Mouse (Mus musculus) spleen, adult 12 weeks (tissue): ENCODE data around the gene Chd3.
"Not testable (repeated sequence)": the region's sequence is repeated elsewhere in the genome, so short reads cannot be mapped to it uniquely, and the experiment has no call there.

Experiments
- DNase-seq: peaks from one replicate; pipeline ENCODE4 v3.0.0; 2022; ENCODE audit warnings: low spot score

Gene Chd3

DNA sequence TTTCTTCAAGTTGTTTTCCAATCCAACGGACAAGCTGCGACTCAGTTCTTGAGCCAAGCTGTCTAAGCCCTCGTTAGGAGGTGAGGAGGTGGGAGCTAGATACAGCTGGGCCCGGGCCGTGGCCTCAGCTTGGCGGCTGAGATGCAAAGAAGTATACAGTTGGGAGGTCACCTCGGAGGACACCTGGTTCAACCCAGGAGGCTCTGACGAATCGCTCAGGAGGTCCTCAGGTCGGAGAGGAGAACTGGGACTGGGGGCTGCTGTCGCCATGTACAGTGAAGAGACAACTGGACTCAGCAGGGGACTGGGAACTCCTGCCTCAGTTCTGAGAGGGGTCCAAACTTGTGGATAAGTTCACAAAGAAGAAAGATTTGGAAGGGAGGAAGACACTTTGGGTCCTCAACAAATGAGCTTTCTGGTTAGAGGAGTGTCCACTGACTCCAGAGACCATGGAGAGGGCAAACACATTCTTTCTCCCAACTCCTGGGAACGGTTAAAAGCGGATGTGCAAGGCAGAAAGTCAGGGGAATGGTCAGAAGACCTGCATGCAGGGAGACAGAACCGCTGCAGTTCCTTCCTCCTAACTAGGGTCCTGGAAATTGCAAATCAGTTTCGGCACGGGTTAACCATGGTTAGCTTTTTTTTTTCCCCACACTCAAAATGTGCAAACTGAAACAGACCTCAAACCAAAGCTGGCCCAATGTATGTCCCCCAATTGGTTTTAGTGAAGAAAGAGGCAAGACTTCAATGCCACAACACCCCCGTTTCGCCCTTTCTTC lies 46.3 kb downstream of the Chd3 start:
- DNase-seq: peak; percentile 22

DNA sequence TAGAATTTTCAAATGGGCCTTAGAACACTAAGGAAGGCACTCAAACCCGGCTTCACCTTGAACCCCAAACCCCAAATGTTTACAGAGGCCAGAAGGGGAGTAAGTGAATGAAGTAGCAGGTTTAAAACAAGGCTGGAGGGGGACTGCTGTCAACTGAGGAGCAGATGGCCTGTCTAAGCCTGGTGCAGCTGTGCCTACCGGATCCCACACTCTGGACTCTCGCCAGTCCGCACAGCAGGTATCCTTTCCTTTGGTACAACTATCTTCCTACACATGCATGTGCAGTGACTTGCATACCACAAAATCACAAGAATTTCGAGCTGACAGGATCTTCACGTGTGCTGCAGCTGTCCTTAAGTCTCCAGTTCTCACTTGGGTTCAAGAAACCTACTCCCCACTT lies 47.2 kb downstream of the Chd3 start:
- no peak for DNase-seq

GRCm38 (mm10) chr11:69321580-69321979 lies 47.6 kb downstream of the Chd3 start:
- no peak for DNase-seq

DNA sequence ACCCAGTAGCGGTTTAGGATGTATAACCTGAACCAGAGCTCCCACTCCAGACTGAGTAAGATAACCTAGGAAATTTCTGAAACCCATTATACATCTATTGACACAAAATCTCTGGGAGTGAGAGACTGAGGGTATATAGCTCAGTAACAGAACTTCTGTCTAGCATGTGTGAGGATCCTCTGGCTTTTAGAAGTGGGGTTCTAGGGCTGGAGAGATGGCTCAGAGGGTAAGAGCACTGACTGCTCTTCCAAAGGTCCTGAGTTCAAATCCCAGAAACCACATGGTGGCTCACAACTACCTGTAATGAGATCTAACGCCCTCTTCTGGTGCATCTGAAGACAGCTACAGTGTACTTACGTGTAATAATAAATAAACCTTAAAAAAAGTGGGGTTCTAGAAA lies 51.2 kb downstream of the Chd3 start:
- DNase-seq: not testable (repeated sequence)

GRCm38 (mm10) chr11:69316361-69316760 lies 52.8 kb downstream of the Chd3 start:
- DNase-seq: no peak

- no peak for DNase-seq
Observed at GRCm38 (mm10) chr11:69311266-69311665, 57.9 kb downstream of the Chd3 start.

- DNase-seq: no peak
Observed at GRCm38 (mm10) chr11:69306039-69306438, 63.2 kb downstream of the Chd3 start.

DNA sequence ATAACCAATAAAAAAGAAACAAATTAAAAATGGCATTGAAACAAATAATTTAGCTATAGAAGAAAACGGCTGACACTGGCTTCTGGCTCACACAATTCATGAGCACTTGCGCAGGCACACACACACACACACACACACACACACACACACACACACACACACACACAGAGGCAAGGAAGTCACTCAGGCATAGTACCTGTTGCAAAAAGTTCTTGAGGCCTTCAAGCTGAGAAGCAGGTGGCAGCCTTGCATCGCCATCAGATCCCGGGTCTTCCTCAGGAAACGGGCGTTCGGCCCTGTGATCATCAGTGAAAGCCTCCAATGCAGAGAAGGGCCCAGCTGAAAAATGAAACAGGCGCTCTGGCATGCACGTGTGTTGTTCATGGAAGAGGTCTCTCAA lies 63.9 kb downstream of the Chd3 start:
- DNase-seq: no peak

DNA sequence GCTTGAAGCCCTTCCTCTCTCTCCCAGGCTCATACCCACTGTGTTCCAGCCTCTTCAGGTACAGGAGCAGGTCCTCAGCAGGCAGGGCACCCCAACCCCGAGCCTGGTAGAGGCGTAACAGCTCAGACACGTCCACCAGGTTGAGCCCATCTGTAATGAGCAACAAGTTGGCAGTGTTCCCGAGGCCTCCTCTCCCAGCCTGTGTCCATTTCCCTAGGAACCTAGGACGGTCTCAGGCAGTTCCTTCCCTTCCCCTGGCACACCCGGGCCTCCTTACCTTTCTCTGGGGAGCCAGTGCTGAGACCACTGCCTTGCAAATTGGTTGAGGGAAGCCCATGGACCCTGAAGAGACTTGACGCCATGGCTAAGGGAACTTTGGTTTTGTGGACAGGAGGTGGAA lies 66.4 kb downstream of the Chd3 start:
- DNase-seq: no peak

GRCm38 (mm10) chr11:69298231-69298630 lies 71.0 kb downstream of the Chd3 start:
- DNase-seq: no peak

DNA sequence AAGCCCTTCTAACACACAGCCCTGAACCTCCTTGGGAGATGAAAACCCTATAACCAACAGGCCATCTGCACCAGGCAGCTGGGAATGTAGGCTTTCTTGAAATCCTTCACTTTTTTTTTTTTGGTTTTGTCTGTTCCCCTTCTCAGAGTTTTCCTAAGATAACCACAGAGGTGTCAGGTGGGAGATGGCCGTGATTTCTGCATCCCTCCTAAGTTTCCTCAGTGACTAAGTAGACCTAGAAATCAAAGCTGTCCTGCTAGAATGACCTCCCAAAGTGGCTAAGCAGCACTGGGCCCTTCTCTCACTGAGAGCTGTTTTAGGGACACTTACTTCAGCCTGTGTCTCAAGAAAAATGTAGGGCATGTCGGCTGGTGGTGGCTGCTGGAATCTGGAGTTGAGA lies 71.4 kb downstream of the Chd3 start:
- no peak for DNase-seq

DNA sequence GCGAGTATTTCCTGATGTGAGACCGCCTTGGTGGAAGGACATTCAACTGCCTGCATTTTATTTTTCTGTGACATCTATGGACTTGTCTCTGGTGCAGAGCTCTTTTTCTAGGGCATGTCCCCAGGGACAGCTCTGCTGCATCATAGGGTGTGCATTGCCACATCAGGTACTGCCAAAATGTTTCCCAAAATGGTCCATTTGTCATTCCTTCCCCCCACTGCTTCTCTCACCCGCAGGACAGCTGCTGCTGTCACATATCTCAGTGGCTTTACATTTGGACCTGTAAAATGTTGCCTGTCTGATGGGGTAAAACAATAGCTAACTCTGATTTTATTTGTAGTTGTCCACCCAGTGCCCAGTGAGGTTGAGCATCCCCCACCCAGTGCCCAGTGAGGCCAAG lies 73.9 kb downstream of the Chd3 start:
- no peak for DNase-seq
